Mouse (Mus musculus) heart, postnatal 14 days (tissue): ENCODE data around the gene Slc9a7. TPM values are rescaled to one million over a fixed set of nuclear protein-coding genes. Genes with fewer than 3 reads are reported as not detected.
A peak's percentile ranks its signal among the peaks of the same experiment; 100 is the strongest.

Source experiments
- DNase-seq, 2 experiments: peaks; one replicate each; pipeline ENCODE4 v3.0.0; 2021 to 2022
- intact Hi-C: fragments of 180-260 bp; cut with DNase I; formaldehyde crosslinking; loops from one replicate; pipeline ENCODE4 v1.15.1; 2025
- total RNA-seq, 2 experiments: library from RNA; stranded (reverse); gene quantifications; 2 replicates each; pipeline ENCODE4 v1.2.3; 2021

The Slc9a7 gene
- total RNA-seq, 2 experiments from 2014 or later: 5.3 to 9.2 TPM

DNA sequence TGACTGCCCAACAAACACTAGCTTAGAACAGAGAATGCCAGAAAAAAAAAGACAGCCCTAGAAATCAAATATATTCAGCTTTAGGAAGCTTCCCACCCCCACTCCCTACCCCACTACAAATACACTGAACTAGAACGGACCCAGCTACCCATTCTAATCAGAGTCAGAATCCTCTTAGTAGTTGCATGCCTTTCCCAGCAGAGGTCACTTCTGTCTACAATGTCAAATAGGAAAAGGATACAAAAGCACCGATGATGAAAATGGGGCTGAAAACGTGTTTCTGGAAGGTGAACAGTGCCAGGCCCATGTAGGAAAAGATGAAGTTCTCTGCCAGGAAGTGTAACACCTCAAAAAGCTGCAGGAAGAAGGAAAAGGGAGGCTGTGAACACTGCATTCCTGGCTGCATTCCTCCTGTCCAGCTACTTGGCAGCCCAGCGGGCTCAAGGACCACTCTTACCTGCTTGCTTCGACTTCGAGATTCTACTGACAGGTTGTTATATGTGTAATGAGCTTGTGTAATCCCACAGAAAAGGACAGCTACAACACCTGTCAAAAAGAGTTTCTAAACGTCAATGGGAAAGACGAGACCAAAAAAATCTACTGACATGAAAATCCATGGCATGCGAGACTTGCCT, 129.8 kb downstream of the Slc9a7 start:
- intact Hi-C loops: loop anchor here (2.0 kb wide), 1 partner anchor 173 kb away; no protein-coding TSS in a partner anchor
- no peak for DNase-seq

GRCm38 (mm10) chrX:20160301-20160700, 131.3 kb downstream of the Slc9a7 start:
- peak in 1 of 2 experiments; percentile 13 for DNase-seq
- intact Hi-C loops: no loop called here

- DNase-seq: no peak
- intact Hi-C loops: loop anchor here (1.0 to 5.0 kb wide), 3 partner anchors 98 to 430 kb away; partner anchors contain the start of gene Chst7
Observed at GRCm38 (mm10) chrX:20157519-20157918, 134.1 kb downstream of the Slc9a7 start.

- intact Hi-C loops: no loop called here
- peak; percentile 14 to 45 for DNase-seq
Observed at GRCm38 (mm10) chrX:20129466-20129865, 162.1 kb downstream of the Slc9a7 start.

- DNase-seq: no peak
- intact Hi-C loops: no loop called here
Observed at GRCm38 (mm10) chrX:20128951-20129350, 162.7 kb downstream of the Slc9a7 start.

GRCm38 (mm10) chrX:20125481-20125880, 166.1 kb downstream of the Slc9a7 start:
- intact Hi-C loops: no loop called here
- DNase-seq: no peak

DNA sequence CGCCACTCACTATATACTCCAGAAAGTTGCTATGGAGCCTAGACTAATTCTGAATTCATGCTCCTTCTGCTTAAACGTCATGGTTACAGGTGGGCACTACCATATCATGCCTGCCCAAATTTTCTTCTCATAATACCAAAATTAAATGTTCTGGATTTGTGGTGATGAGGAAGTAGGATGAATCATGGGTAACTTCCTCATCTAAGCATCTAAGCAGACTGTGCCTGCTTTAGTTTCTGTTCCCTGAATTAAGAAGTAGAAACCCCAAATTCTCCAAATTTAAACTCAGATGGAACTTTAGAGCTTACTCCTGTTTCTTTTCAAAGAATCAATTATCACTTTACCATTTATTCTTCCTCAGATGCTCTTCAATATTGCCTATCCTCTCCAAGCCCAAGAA, 173.9 kb downstream of the Slc9a7 start:
- DNase-seq: no peak
- intact Hi-C loops: no loop called here

GRCm38 (mm10) chrX:20070196-20070595, 221.4 kb downstream of the Slc9a7 start:
- intact Hi-C loops: no loop called here
- DNase-seq: peak in 1 of 2 experiments; percentile 2

DNA sequence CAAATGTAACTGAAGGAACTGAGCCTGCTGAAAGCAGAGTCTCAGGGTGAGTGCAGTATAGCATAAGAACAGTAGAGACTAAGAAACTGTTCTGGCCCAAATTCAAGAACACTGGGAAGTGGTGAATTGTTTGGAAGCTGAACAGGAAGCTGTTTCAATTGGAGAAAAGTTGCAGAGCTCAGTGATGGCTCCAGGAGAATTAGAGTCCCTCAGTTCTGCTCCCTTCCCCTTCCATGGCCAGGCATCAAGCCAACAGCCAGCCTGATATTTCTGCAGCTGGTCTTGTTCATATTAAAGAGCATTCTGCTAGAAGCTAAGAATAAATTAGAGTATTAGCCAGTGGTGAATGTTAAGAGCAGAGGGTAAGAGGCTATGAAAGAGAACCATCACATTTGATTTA, 225.0 kb downstream of the Slc9a7 start:
- intact Hi-C loops: no loop called here
- DNase-seq: peak; percentile 48 to 49

GRCm38 (mm10) chrX:20061764-20062480, 229.7 kb downstream of the Slc9a7 start:
- peak in 1 of 2 experiments; percentile 1 for DNase-seq
- intact Hi-C loops: no loop called here

DNA sequence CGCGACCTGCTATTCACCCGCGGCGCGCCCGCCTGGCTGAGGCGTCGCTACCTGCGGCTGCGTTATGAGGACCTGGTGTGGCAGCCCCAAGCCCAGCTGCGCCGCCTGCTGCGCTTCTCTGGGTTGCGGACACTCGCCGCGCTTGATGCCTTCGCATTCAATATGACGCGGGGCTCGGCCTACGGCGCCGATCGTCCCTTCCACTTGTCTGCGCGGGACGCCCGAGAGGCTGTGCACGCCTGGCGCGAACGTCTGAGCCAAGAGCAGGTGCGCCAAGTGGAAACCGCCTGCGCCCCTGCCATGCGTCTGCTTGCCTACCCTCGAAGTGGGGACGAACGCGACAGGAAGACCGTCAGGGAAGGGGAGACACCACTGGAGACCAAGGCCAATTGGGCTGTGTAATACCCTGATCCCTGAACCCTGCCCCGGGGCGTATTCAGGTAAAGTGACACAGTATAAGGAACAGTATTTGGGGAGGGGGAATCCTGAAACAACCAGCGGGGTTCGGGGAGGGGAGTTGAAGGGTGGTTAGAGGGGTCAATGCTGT, 230.8 kb downstream of the Slc9a7 start:
- intact Hi-C loops: no loop called here
- peak; percentile 8 to 10 for DNase-seq

DNA sequence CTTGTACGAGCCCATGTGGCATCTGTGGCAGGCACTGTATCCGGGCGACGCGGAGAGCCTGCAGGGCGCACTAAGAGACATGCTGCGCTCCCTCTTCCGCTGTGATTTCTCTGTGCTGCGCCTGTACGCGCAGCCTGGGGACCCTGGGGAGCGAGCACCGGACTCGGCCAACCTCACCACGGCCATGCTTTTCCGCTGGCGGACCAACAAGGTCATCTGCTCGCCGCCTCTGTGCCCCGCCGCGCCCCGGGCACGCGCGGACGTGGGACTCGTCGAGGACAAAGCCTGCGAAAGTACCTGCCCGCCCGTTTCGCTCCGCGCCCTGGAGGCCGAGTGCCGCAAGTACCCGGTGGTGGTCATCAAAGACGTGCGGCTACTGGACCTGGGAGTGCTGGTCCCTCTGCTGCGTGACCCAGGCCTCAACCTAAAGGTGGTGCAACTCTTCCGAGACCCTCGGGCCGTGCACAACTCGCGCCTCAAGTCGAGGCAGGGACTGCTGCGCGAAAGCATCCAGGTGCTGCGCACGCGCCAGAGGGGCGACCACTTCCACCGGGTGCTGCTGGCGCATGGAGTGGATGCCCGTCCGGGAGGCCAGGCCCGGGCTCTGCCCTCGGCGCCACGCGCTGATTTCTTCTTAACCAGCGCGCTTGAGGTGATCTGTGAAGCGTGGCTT, 231.4 kb downstream of the Slc9a7 start:
- intact Hi-C loops: no loop called here
- peak; percentile 18 to 19 for DNase-seq

- peak; percentile 68 to 74 for DNase-seq
- intact Hi-C loops: loop anchor here (1.0 kb wide), 1 partner anchor 98 kb away; no protein-coding TSS in a partner anchor
Observed at GRCm38 (mm10) chrX:20059381-20059971, 232.1 kb downstream of the Slc9a7 start, which contains the start of gene Chst7. Gene Chst7, plus strand, starts transcription at chrX:20059560.

Other genes starting within 250 kb of the Slc9a7 start
- 1 to 10 TPM; 6.9 to 7.2 TPM for gene Chst7, start 232.2 kb downstream of the Slc9a7 start, total RNA-seq
- 10 to 100 TPM; 10.7 to 11.1 TPM for gene Rp2, start 72.7 kb upstream of the Slc9a7 start, total RNA-seq
- gene Jade3, start 133.9 kb upstream of the Slc9a7 start, total RNA-seq: 1 to 10 TPM; 2.9 to 3.0 TPM